Mouse (Mus musculus) liver, postnatal 0 days (tissue): Measurements from ENCODE around the gene Gucy2c. TPM values are rescaled to one million over a fixed set of nuclear protein-coding genes. Genes with fewer than 3 reads are reported as not detected.

Experiments used
- ATAC-seq: fragments of 200-750 bp; cut with Nextera tagmentation; 2 replicates; pipeline ENCODE4 v1.8.0; 2017; ENCODE audit warnings: mild to moderate bottlenecking, moderate library complexity
- DNase-seq: peaks from one replicate; pipeline ENCODE4 v3.0.0-alpha.2; 2016
- H3K27ac ChIP-seq: fragments of 300-500 bp; sonication (generic); 2 replicates; pipeline ENCODE4 v1.5.1; 2014; ENCODE audit warnings: antibody characterized with exemption, moderate library complexity, mild to moderate bottlenecking, low read depth
- H3K27me3 ChIP-seq: fragments of 300-500 bp; sonication (generic); 2 replicates; pipeline ENCODE4 v1.6.1; 2014; ENCODE audit warnings: low read length, control low read depth, mixed read lengths; ENCODE audit not compliant: insufficient read depth
- H3K36me3 ChIP-seq: fragments of 300-500 bp; sonication (generic); replicated peaks from 2 replicates; pipeline ENCODE4 v1.6.1; 2014; ENCODE audit warnings: mild to moderate bottlenecking, control low read depth, low read length, moderate library complexity, mixed read lengths; ENCODE audit not compliant: insufficient read depth
- H3K4me1 ChIP-seq: fragments of 300-500 bp; sonication (generic); 2 replicates; pipeline ENCODE4 v1.6.1; 2014; ENCODE audit warnings: antibody characterized with exemption, mild to moderate bottlenecking, control low read depth; ENCODE audit not compliant: insufficient read depth
- H3K4me2 ChIP-seq: fragments of 300-500 bp; sonication (generic); 2 replicates; pipeline ENCODE4 v1.6.1; 2014; ENCODE audit warnings: low read depth, mild to moderate bottlenecking, low read length, moderate library complexity, mixed read lengths
- H3K4me3 ChIP-seq: fragments of 300-500 bp; sonication (generic); 2 replicates; pipeline ENCODE4 v1.5.1; 2014; ENCODE audit warnings: low read depth, low read length
- H3K9ac ChIP-seq: fragments of 300-500 bp; sonication (generic); replicated peaks from 2 replicates; pipeline ENCODE4 v1.6.1; 2014; ENCODE audit warnings: mild to moderate bottlenecking, moderate library complexity
- H3K9me3 ChIP-seq: fragments of 300-500 bp; sonication (generic); 2 replicates; pipeline ENCODE4 v1.6.1; 2016; ENCODE audit warnings: mild to moderate bottlenecking, control low read depth, low read length, mixed read lengths
- CTCF ChIP-seq: sonication (generic); IDR thresholded peaks from 2 replicates; pipeline ENCODE4 v1.5.1; 2016; ENCODE audit warnings: antibody characterized with exemption, low read depth
- EP300 ChIP-seq: IDR thresholded peaks from 2 replicates; pipeline ENCODE4 v1.6.1; 2016; ENCODE audit warnings: antibody characterized with exemption, low read depth, mild to moderate bottlenecking
- WGBS: fragments of 180-500 bp; shearing (Covaris S2); extraction: QIAGEN DNeasy Blood & Tissue Kit; methylation state at CpG from one replicate; pipeline ENCODE4 v1.1.7; 2014; ENCODE audit not compliant: insufficient replicate concordance; 5-methylcytosine and 5-hydroxymethylcytosine counted together
- polyA plus RNA-seq: library from polyadenylated mRNA; unstranded; fragments of >200 nt; fragmentation: Nextera tagmentation; extraction: Ambion mirVana; gene quantifications from 2 replicates; pipeline ENCODE4 v1.2.1, GENCODE M21; 2015

Gucy2c gene
- polyA plus RNA-seq, 1 experiment from 2014 or later = 0.99 TPM

DNA sequence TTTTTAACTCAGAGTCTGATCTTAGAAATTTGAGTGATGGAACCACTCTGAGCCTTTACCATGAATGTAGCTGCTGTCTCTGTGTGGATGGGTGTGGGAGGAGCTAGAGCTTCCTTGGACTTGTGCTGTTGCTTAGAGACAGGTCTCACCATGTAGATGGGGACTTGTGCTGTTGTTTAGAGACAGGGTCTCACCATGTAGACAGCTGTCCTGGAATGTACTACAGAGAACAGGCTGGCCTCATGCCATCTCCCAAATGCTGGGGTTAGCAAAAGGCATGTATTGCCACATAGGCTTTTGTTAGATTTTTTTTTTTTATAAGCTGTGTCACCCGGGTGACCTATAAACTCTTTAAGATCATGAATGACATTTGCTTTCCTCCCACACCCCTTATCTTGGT lies 17.7 kb downstream of the Gucy2c start:
- no peak for ATAC-seq
- no peak for DNase-seq
- TF ChIP-seq CTCF (no peak), EP300 (no peak)
- H3K9ac ChIP-seq = no peak overlapping the region
- WGBS = 24% methylated on average over 1 of the region's 1 CpGs
- H3K9me3 ChIP-seq = no peaks in the 10 kb centered on the region
- H3K4me3 ChIP-seq = no peak overlapping the region
- H3K36me3 ChIP-seq = no peaks in the 10 kb centered on the region
- H3K27ac ChIP-seq = no peak overlapping the region
- no peaks in the 10 kb centered on the region for H3K27me3 ChIP-seq
- no peak overlapping the region for H3K4me2 ChIP-seq
- H3K4me1 ChIP-seq = no peaks in the 10 kb centered on the region

- WGBS = 72% methylated on average over 11 of the region's 11 CpGs
- Histone ChIP-seq H3K36me3 (no peaks in the 10 kb centered on the region), H3K9ac (no peak overlapping the region), H3K27ac (no peak overlapping the region), H3K4me1 (no peaks in the 10 kb centered on the region), H3K9me3 (no peaks in the 10 kb centered on the region), H3K27me3 (no peaks in the 10 kb centered on the region), H3K4me3 (no peak overlapping the region), H3K4me2 (no peak overlapping the region)
- no peak for TF ChIP-seq EP300
- TF ChIP-seq CTCF = no peak
- DNase-seq = no peak
- ATAC-seq = no peak
Measured at GRCm38 (mm10) chr6:136750567-136750966, 31.0 kb downstream of the Gucy2c start.

DNA sequence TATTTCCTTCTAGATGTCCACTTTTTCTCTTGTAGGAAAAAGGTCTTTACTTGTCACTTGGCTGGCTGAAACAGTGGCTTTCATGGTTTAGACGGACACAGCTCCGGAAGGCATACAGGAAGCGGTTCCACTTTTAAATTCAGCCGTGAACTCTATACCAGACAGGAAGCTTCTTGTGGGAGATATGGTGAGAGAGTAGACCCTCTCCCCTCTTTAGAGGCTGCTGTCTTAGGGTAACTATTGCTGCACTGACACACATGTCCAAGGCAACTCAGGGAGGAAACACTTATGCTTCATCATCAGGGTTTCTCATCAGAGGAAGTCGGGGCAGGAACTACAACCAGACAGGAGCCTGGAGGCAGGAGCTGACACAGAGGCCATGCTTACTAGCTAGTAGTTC lies 36.0 kb downstream of the Gucy2c start:
- 27% methylated on average over 5 of the region's 5 CpGs for WGBS
- TF ChIP-seq EP300 = no peak
- no peak for TF ChIP-seq CTCF
- DNase-seq (no peak), ATAC-seq (no peak)
- Histone ChIP-seq H3K36me3 (no peaks in the 10 kb centered on the region), H3K9me3 (no peaks in the 10 kb centered on the region), H3K27ac (no peak overlapping the region), H3K4me3 (no peak overlapping the region), H3K9ac (no peak overlapping the region), H3K27me3 (no peaks in the 10 kb centered on the region), H3K4me1 (no peaks in the 10 kb centered on the region), H3K4me2 (no peak overlapping the region)

GRCm38 (mm10) chr6:136743729-136744128 lies 37.8 kb downstream of the Gucy2c start:
- WGBS = 33% methylated on average over 7 of the region's 7 CpGs
- Histone ChIP-seq H3K4me2 (no peak overlapping the region), H3K27ac (no peak overlapping the region), H3K27me3 (no peaks in the 10 kb centered on the region), H3K9me3 (no peaks in the 10 kb centered on the region), H3K36me3 (no peaks in the 10 kb centered on the region), H3K4me1 (no peaks in the 10 kb centered on the region), H3K9ac (no peak overlapping the region), H3K4me3 (no peak overlapping the region)
- no peak for DNase-seq
- TF ChIP-seq CTCF (no peak), EP300 (no peak)
- no peak for ATAC-seq

DNA sequence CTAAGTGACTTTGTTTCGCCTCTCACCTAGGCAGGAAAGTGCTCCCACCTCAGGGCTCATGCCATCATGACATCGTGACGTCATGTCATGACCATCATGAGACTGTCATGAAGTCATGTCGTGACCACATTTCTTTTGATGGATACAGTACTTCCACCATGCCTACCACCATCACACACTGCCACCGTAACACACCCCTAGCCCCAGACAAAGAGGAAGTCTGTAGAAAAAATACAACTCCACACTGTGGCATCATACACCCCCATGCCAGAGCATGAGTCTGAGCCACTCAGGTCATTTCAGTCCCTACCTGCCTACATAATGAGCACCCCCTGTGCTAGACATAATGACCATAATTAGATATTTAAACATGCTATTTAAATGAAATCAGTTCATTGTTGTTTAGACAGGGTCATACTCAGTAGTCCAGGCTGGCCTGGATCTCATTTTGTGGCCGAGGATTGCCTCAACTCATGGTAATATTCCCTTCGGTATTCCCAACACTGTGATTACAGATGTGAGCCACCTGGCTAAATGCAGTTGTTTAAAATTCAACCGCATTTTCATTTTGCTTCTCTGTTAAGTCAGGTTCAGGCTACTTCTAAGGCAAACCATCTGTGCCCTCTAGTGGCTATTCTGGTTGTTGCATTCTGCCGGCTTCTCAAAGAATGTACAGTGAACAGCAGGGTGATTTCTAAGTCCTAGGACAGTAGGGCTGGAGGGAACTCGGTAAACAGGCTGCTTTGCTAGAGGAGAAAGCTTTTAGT lies 39.0 kb downstream of the Gucy2c start:
- peak; percentile 94 for TF ChIP-seq CTCF
- no peak for TF ChIP-seq EP300
- H3K9me3 ChIP-seq = no peaks in the 10 kb centered on the region
- H3K4me2 ChIP-seq = no peak overlapping the region
- H3K4me3 ChIP-seq = no peak overlapping the region
- no peaks in the 10 kb centered on the region for H3K4me1 ChIP-seq
- DNase-seq (peak; percentile 84), ATAC-seq (peak; percentile 79)
- H3K36me3 ChIP-seq = no peaks in the 10 kb centered on the region
- H3K27ac ChIP-seq = no peak overlapping the region
- 34% methylated on average over 10 of the region's 10 CpGs for WGBS
- H3K27me3 ChIP-seq = no peaks in the 10 kb centered on the region
- H3K9ac ChIP-seq = no peak overlapping the region

GRCm38 (mm10) chr6:136741281-136741680 lies 40.3 kb downstream of the Gucy2c start:
- DNase-seq = no peak
- Histone ChIP-seq H3K4me1 (peaks cover 4% of the 10 kb centered on the region; the same call in 1 of the 2 replicates), H3K27me3 (no peaks in the 10 kb centered on the region), H3K27ac (no peak overlapping the region), H3K4me3 (no peak overlapping the region), H3K36me3 (no peaks in the 10 kb centered on the region), H3K4me2 (no peak overlapping the region), H3K9ac (no peak overlapping the region), H3K9me3 (no peaks in the 10 kb centered on the region)
- 80% methylated on average over 10 of the region's 10 CpGs for WGBS
- TF ChIP-seq EP300 (no peak), CTCF (no peak)
- no peak for ATAC-seq
